Mouse (Mus musculus) heart, embryonic 16.5 days (tissue): ENCODE measurements around the gene Kif24. TPM values are rescaled to one million over a fixed set of nuclear protein-coding genes. Genes with fewer than 3 reads are reported as not detected.

Source experiments
- ATAC-seq: fragments of 200-750 bp; cut with Nextera tagmentation; replicated peaks from 2 replicates; pipeline ENCODE4 v1.8.0; 2017; ENCODE audit warnings: moderate number of reproducible peaks; ENCODE audit not compliant: insufficient read depth, low FRiP score; ENCODE audit errors: extremely low read depth
- H3K27ac ChIP-seq: fragments of 300-500 bp; sonication (generic); 2 replicates; pipeline ENCODE4 v1.5.1; 2014; ENCODE audit warnings: mild to moderate bottlenecking, low read length, control low read depth, moderate library complexity
- H3K27me3 ChIP-seq: fragments of 300-500 bp; sonication (generic); 2 replicates; pipeline ENCODE4 v1.6.1; 2014; ENCODE audit warnings: low read length, mixed read lengths; ENCODE audit not compliant: control insufficient read depth, insufficient read depth
- H3K36me3 ChIP-seq: fragments of 300-500 bp; sonication (generic); 2 replicates; pipeline ENCODE4 v1.6.1; 2014; ENCODE audit not compliant: control insufficient read depth, insufficient read depth
- H3K4me1 ChIP-seq: fragments of 300-500 bp; sonication (generic); 2 replicates; pipeline ENCODE4 v1.6.1; 2014; ENCODE audit warnings: low read length, mixed read lengths; ENCODE audit not compliant: control insufficient read depth, insufficient read depth
- H3K4me2 ChIP-seq: fragments of 300-500 bp; sonication (generic); 2 replicates; pipeline ENCODE4 v1.6.1; 2014; ENCODE audit warnings: low read depth, mild to moderate bottlenecking, control low read depth, low read length
- H3K4me3 ChIP-seq: fragments of 300-500 bp; sonication (generic); 2 replicates; pipeline ENCODE4 v1.5.1; 2014; ENCODE audit warnings: mild to moderate bottlenecking, control low read depth, low read length
- H3K9ac ChIP-seq: fragments of 300-500 bp; sonication (generic); 2 replicates; pipeline ENCODE4 v1.6.1; 2014; ENCODE audit warnings: low read length, control low read depth
- H3K9me3 ChIP-seq: fragments of 300-500 bp; sonication (generic); replicated peaks from 2 replicates; pipeline ENCODE4 v1.6.1; 2016; ENCODE audit warnings: low read length; ENCODE audit not compliant: control insufficient read depth
- WGBS: fragments of 180-500 bp; shearing (Covaris S2); extraction: QIAGEN DNeasy Blood & Tissue Kit; methylation state at CpG from one replicate; pipeline ENCODE4 v1.1.7; 2014; 5-methylcytosine and 5-hydroxymethylcytosine counted together
- polyA plus RNA-seq: library from polyadenylated mRNA; unstranded; fragments of >200 nt; fragmentation: Nextera tagmentation; extraction: Ambion mirVana; gene quantifications from 2 replicates; pipeline ENCODE4 v1.2.1, GENCODE M21; 2015

Gene Kif24
- polyA plus RNA-seq, 1 experiment from 2014 or later, result 4.8 TPM

DNA sequence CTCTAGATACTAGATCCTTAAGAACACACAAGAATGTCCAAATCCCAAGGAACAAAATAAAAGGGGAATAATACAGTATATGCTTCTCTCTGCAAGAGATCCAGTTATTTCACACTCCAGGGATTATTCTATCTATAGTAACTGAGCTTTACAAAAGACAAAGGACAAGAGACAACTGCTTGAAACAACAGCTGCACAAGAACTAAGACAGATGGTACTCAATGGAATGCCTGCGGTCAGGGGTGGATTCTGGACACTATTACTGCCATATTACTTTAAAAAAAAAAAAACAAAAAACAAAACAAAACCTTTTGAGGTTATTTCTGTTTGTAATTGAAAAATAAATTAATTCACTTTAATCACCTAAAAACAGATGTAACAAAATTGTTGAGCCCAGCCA is 4.0 kb downstream of the Kif24 start:
- 96% methylated on average over 1 of the region's 1 CpGs for WGBS
- Histone ChIP-seq H3K9ac (no peak overlapping the region), H3K36me3 (no peaks in the 10 kb centered on the region), H3K4me1 (peaks cover 11% of the 10 kb centered on the region), H3K9me3 (no peaks in the 10 kb centered on the region), H3K27ac (no peak overlapping the region), H3K4me3 (no peak overlapping the region), H3K27me3 (no peaks in the 10 kb centered on the region), H3K4me2 (no peak overlapping the region)
- no peak for ATAC-seq

DNA sequence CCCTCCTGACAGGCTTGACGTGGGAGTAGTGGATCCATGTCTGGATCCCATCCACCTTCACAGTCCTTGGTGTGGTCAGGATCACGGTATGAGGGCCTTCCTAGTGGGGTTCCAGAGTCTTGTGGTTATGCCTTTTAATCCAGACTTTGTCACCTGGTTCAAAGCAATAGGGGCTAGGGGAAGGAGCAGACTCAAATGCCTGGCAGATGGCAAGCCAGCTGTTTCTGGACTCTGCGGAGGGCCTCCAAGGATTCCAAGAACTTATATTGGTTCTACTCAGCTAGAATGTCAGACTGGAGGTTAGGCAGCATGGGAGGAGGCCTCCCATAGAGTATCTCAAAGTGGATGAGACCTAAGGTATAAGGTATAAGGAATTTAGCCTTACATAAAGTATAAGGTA is 17.1 kb downstream of the Kif24 start:
- 85% methylated on average over 3 of the region's 3 CpGs for WGBS
- no peaks in the 10 kb centered on the region for H3K27me3 ChIP-seq
- H3K9ac ChIP-seq, result no peak overlapping the region
- H3K4me3 ChIP-seq, result no peak overlapping the region
- H3K27ac ChIP-seq, result no peak overlapping the region
- peaks cover 4% of the 10 kb centered on the region; the same call in 1 of the 2 replicates for H3K36me3 ChIP-seq
- H3K4me2 ChIP-seq, result no peak overlapping the region
- no peaks in the 10 kb centered on the region for H3K4me1 ChIP-seq
- no peaks in the 10 kb centered on the region for H3K9me3 ChIP-seq
- ATAC-seq, result no peak

DNA sequence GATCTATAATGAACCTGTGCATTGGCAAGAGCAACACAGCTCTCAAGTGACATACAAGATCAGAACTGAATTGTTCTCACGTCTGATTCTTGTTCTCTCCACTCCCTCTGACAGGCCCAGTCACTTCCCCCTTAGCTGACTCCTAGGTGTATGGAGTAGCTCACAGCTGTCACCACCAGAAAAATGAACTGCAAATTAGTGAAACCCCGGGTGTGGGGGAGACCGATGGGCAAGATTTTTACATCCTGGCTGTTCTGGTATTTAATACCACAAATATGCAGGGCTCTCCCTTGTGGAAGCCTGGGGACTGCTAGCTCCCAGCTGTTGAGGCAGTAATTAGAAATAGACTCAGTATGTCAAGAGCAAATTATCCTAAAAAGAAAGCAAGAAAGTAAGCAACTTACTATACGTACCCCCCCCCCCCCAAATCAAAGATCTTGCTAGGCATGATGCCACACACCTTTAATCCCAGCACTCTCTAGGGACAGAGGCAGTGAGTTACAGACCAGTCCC is 21.8 kb downstream of the Kif24 start:
- ATAC-seq, result no peak
- Histone ChIP-seq H3K4me2 (no peak overlapping the region), H3K36me3 (no peaks in the 10 kb centered on the region), H3K4me1 (no peaks in the 10 kb centered on the region), H3K4me3 (no peak overlapping the region), H3K27ac (no peak overlapping the region), H3K9me3 (no peaks in the 10 kb centered on the region), H3K9ac (no peak overlapping the region), H3K27me3 (no peaks in the 10 kb centered on the region)
- 33% methylated on average over 4 of the region's 4 CpGs for WGBS

DNA sequence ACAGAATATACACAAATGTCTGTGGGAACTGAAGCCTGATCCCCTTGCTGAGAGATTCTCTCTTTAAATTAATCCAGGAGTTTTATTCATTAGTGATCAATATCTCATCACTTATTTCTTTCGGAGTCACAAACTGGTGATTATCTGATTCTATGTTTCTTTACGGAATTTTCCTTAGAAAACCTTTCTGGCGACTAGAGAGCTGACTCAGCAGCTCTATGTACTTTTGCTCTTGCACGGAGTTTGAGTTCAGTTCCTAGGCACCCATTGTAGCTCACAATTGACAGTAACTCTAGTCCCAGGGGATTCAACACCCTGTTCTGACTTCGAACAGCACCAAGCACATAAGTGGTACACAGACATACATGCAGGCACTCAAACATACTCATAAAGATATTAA is 25.8 kb downstream of the Kif24 start:
- H3K9ac ChIP-seq, result no peak overlapping the region
- H3K4me3 ChIP-seq, result no peak overlapping the region
- no peaks in the 10 kb centered on the region for H3K27me3 ChIP-seq
- H3K27ac ChIP-seq, result no peak overlapping the region
- 83% methylated on average over 5 of the region's 5 CpGs for WGBS
- ATAC-seq, result no peak
- no peaks in the 10 kb centered on the region for H3K9me3 ChIP-seq
- no peak overlapping the region for H3K4me2 ChIP-seq
- H3K4me1 ChIP-seq, result no peaks in the 10 kb centered on the region
- H3K36me3 ChIP-seq, result no peaks in the 10 kb centered on the region

DNA sequence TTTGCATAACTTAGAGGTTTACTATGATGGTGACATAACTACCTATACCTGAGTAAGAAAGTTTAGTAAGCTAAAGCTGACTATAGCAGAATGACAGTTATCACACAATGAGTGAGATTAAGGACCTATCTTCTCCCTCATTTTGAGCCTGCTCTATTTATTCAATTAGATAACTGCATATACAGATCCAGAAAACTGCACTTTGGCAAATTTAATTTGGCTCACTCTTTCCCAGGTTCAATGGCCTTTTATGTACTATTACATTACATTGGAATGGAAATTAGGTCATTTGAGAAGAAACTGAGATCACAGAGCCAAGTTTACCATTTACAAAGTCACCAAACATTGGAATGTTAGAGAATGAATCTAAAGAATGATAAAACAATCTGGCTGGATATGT is 47.7 kb downstream of the Kif24 start:
- Histone ChIP-seq H3K4me1 (no peaks in the 10 kb centered on the region), H3K9ac (no peak overlapping the region)
- no peak for ATAC-seq

DNA sequence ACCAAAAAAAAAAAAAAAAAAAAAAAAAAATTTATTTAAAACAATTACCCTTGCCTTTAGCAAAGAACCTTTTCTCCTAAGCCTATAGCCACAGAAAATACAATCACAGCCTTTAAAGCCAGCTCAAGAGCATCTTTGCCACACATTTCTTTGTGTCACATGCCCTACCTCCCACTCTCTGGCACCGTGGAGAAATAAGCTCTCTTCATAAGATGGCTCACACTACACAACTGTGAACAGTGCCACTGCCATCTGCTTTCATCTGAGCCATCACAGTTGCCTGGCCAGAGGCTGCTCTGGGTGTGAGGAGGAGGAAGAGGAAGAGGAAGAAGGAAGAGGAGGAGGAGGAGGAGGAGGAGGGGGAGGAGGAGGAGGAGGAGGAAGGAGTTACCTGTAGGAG is 55.3 kb downstream of the Kif24 start:
- ATAC-seq, result no peak
- H3K4me2 ChIP-seq, result no peak overlapping the region
- no peaks in the 10 kb centered on the region for H3K27me3 ChIP-seq
- H3K27ac ChIP-seq, result no peak overlapping the region
- no peak overlapping the region for H3K9ac ChIP-seq
- 86% methylated on average over 1 of the region's 1 CpGs for WGBS
- H3K9me3 ChIP-seq, result peaks cover 4% of the 10 kb centered on the region
- no peaks in the 10 kb centered on the region for H3K4me1 ChIP-seq
- no peak overlapping the region for H3K4me3 ChIP-seq
- H3K36me3 ChIP-seq, result no peaks in the 10 kb centered on the region

More for the DNA sequence above, 47.7 kb downstream of the Kif24 start:
- Histone ChIP-seq H3K36me3 (no peaks in the 10 kb centered on the region), H3K4me2 (no peak overlapping the region), H3K27me3 (no peaks in the 10 kb centered on the region), H3K9me3 (no peaks in the 10 kb centered on the region), H3K4me3 (no peak overlapping the region), H3K27ac (no peak overlapping the region)

DNA sequence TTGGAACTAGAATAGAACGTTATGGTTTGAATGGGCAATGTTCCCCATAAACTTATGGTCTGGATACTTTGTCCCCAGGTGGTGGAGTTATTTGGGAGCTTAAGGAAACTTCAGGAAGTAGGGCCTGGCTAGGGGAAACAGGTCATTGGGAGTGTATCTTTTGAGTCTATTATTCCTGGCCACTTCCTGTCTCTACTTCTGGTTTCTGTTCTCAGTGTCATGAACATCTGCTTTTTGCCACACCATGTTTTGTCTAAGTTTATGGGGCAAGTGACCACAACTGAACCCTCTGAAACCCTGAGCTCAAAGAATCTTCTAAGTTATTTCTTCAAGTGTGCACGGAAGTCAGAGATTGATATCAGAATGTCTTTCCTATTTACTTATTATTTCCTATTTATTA is 57.3 kb downstream of the Kif24 start:
- WGBS, result 86% methylated on average over 2 of the region's 2 CpGs
- H3K9ac ChIP-seq, result no peak overlapping the region

DNA sequence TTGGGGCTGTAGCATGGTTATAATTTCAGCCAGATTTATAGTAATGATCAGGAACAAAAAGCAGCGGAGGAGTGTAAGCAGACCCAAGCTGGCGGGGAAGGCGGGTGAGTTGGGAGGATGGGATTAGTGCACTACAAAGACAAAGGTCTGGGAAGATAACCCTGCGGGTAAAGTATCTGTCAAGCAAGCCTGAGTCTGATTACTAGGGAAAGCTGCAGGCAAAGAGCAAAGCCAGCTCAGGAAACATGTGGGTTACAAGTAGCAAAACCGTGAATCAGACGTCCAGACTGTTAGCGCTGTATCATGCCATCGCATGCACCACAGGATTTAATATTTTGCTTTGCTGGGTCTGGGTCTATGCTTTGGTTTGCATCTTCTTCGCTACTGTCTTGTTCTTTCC is 58.1 kb downstream of the Kif24 start:
- Histone ChIP-seq H3K9me3 (peaks cover 4% of the 10 kb centered on the region), H3K9ac (no peak overlapping the region), H3K36me3 (no peaks in the 10 kb centered on the region; the same call in 1 of the 2 replicates), H3K4me3 (no peak overlapping the region), H3K4me1 (no peaks in the 10 kb centered on the region), H3K27me3 (no peaks in the 10 kb centered on the region), H3K4me2 (no peak overlapping the region), H3K27ac (no peak overlapping the region)
- 81% methylated on average over 9 of the region's 9 CpGs for WGBS
- ATAC-seq, result no peak

More for the DNA sequence above, 57.3 kb downstream of the Kif24 start:
- H3K4me2 ChIP-seq, result no peak overlapping the region
- no peaks in the 10 kb centered on the region for H3K27me3 ChIP-seq
- no peaks in the 10 kb centered on the region for H3K4me1 ChIP-seq
- no peak for ATAC-seq
- no peak overlapping the region for H3K27ac ChIP-seq
- H3K36me3 ChIP-seq, result no peaks in the 10 kb centered on the region; the same call in 1 of the 2 replicates
- H3K9me3 ChIP-seq, result peaks cover 4% of the 10 kb centered on the region
- no peak overlapping the region for H3K4me3 ChIP-seq

DNA sequence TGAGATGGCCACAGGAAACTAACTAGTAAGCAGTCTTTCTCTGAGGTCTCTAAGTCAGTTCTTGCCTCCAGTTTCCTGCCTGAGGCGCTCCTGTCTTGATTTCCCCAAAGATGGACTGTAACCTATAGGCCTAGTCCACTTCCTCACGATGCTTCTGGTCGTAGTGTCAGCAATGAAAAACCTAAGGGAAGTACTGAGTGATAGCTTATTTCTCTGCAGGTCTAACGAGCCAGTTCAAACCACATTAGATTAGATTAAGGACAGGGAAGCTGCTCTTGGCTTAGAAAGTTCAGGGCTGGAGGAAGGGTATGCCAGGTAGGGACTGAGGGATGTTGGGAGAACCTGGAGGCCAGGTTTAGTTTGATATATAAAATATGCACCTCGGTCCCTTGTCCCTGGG is 63.1 kb downstream of the Kif24 start:
- ATAC-seq, result no peak
- H3K4me1 ChIP-seq, result no peaks in the 10 kb centered on the region
- no peak overlapping the region for H3K9ac ChIP-seq
- WGBS, result 78% methylated on average over 5 of the region's 5 CpGs
- H3K9me3 ChIP-seq, result no peaks in the 10 kb centered on the region
- no peak overlapping the region for H3K4me2 ChIP-seq
- peaks cover 2% of the 10 kb centered on the region; the same call in 1 of the 2 replicates for H3K36me3 ChIP-seq
- H3K27me3 ChIP-seq, result no peaks in the 10 kb centered on the region
- no peak overlapping the region for H3K27ac ChIP-seq
- no peak overlapping the region for H3K4me3 ChIP-seq
